Mouse (Mus musculus) ovary, adult 10 weeks (tissue): ENCODE data around the gene Ehd4. TPM values are rescaled to one million over a fixed set of nuclear protein-coding genes. Genes with fewer than 3 reads are reported as not detected.

Experiments used
- polyA plus RNA-seq: library from polyadenylated mRNA; stranded (reverse); fragments of 350-450 nt; fragmentation: Illumina TruSeq; extraction: RNeasy Lipid Tissue Mini Kit (QIAGEN cat#74804); gene quantifications from one replicate; pipeline ENCODE4 v1.2.3, GENCODE M21; 2014

Ehd4 gene
- polyA plus RNA-seq, result 46.0 TPM

DNA sequence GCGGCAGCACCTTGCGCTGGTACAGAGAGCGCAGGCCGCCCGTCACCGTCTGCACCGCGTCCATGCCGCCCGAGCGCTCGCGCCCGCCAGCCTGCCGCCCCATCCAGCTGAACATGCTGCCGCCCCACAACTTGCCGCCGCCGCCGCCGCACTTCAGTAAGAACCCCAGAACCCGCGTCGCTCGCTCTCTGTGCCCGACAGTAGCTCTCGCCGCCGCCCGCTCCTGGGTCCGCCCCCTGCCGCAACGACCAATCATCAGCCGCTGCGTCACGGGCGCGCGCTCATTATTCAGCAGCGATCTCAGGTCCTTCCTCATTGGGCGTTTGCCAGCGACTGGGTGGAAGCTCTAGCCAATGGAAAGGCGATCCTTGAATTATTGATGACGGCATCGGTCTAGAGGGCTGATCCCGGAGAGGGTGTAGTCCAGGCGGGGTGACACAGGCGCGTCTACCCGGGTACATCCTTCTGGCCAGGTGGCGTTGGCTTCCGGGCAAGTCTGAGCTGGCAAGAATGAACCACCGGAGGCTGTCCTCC lies at the start of gene Ehd4:
Gene Ehd4 (minus strand): TSS at position 246 of the 534 bp plus-strand sequence.

Other genes with a start within 250 kb of the Ehd4 start
- gene Mapkbp1, start 181.9 kb downstream of the Ehd4 start, polyA plus RNA-seq, result 4.9 TPM
- 0.74 TPM for gene Jmjd7, start 127.1 kb downstream of the Ehd4 start, polyA plus RNA-seq
- 0.34 TPM for gene Gm28042, start 127.1 kb downstream of the Ehd4 start, polyA plus RNA-seq
- gene Pla2g4b, start 121.2 kb downstream of the Ehd4 start, polyA plus RNA-seq, result 0.63 TPM
- gene Pla2g4e, start 90.7 kb upstream of the Ehd4 start, polyA plus RNA-seq, result 0.09 TPM
- not detected for gene Pla2g4d, start 134.6 kb upstream of the Ehd4 start, polyA plus RNA-seq
- not detected for gene Pla2g4f, start 159.6 kb upstream of the Ehd4 start, polyA plus RNA-seq
- 23.3 TPM for gene Vps39, start 198.5 kb upstream of the Ehd4 start, polyA plus RNA-seq
- 23.1 TPM for gene Ganc, start 249.3 kb upstream of the Ehd4 start, polyA plus RNA-seq
- 141 TPM for gene Tmem87a, start 249.5 kb upstream of the Ehd4 start, polyA plus RNA-seq